Mouse (Mus musculus) A20 (cell line): ENCODE results near the gene Dync2li1.

Source experiments
- DNase-seq: peaks from one replicate; pipeline ENCODE4 v3.0.0-alpha.2; 2011; ENCODE audit warnings: low read depth, low spot score

The Dync2li1 gene

GRCm38 (mm10) chr17:84645894-84646293 lies 19.6 kb downstream of the Dync2li1 start:
- DNase-seq, result no peak

GRCm38 (mm10) chr17:84646477-84646876 lies 20.2 kb downstream of the Dync2li1 start:
- no peak for DNase-seq

- no peak for DNase-seq
Observed at GRCm38 (mm10) chr17:84647630-84648029, 21.3 kb downstream of the Dync2li1 start.

- no peak for DNase-seq
Observed at GRCm38 (mm10) chr17:84650302-84651017, 24.2 kb downstream of the Dync2li1 start.

GRCm38 (mm10) chr17:84653544-84653943 lies 27.2 kb downstream of the Dync2li1 start:
- DNase-seq, result no peak

- no peak for DNase-seq
Observed at GRCm38 (mm10) chr17:84656205-84656604, 29.9 kb downstream of the Dync2li1 start.

DNA sequence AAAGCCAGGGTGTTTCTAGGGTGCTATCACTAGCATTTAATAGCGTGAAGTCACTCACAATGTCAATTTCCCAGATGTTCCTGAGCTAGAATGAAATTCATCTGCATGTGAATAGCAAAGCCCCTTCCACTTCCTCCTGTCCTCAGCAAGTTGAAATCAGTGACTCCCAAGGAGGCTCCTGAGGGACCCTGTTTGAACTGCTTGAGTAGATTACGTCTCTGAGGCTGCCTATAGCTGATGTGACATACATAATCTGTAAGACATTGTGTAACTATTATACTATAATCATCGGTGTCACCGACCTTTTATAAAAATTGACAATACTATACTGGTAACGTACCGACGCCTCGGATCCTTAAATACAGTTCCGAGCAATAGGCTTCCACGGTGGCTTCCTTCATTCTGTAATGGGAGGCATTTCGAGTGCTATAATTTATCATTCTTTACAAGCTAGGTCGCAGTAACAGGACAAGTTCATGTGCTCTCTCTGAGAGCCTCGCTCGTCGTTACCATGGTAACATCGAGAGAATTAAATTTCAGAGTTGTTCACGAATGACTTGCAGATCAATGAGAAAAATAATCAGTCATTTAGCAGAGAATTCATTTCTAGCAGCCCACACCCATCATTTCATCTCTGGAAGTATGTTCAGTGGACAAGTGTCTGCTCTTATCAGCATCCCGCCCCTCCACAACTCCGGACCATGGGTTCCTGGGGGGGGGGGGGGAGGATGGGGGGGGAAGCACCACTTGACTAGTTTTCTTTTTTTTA lies 30.5 kb downstream of the Dync2li1 start:
- DNase-seq, result no peak

- no peak for DNase-seq
Observed at GRCm38 (mm10) chr17:84657422-84657732, 31.1 kb downstream of the Dync2li1 start.

- no peak for DNase-seq
Observed at GRCm38 (mm10) chr17:84657782-84658181, 31.5 kb downstream of the Dync2li1 start.

DNA sequence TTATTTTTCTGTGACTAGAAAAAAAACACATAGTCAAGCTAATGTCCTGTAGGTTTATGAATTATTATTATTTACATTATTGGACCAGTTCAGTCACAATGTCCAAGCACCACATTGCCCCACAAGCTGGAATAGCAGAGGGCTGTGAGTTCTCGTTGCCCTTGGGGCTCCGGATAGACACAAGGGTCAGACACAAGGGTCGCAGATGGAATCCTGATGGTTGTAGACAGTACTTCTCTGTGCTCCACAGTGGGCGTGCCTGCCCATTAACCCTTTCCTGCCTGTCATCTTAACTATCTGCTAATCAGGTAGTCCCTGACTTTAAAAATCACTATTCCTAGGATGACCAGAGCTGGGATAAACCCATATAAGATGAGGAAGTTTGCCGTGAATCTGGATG lies 31.9 kb downstream of the Dync2li1 start:
- no peak for DNase-seq

- DNase-seq, result no peak
Observed at GRCm38 (mm10) chr17:84658951-84659350, 32.7 kb downstream of the Dync2li1 start.

DNA sequence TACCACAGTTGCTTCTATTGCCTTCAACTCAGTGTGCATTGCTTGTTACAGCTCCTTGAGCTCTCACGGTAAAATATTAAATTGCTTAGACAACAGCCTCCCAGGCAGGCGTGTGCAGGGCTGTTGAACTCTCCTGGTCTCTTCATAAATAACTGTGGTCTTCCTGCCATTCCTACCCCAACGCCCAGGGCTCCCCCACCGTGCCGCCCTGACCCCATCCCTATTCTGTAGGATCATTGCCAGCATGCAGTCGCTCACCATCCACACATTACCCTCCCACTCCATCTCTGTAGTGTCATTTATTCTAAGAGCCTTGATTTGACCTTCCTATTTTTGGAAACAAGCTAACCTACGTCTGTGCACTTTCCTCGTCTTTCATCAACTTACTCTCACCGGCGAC lies 38.8 kb downstream of the Dync2li1 start:
- DNase-seq, result no peak

GRCm38 (mm10) chr17:84665691-84666090 lies 39.4 kb downstream of the Dync2li1 start:
- no peak for DNase-seq

GRCm38 (mm10) chr17:84667848-84668247 lies 41.6 kb downstream of the Dync2li1 start:
- DNase-seq, result no peak

DNA sequence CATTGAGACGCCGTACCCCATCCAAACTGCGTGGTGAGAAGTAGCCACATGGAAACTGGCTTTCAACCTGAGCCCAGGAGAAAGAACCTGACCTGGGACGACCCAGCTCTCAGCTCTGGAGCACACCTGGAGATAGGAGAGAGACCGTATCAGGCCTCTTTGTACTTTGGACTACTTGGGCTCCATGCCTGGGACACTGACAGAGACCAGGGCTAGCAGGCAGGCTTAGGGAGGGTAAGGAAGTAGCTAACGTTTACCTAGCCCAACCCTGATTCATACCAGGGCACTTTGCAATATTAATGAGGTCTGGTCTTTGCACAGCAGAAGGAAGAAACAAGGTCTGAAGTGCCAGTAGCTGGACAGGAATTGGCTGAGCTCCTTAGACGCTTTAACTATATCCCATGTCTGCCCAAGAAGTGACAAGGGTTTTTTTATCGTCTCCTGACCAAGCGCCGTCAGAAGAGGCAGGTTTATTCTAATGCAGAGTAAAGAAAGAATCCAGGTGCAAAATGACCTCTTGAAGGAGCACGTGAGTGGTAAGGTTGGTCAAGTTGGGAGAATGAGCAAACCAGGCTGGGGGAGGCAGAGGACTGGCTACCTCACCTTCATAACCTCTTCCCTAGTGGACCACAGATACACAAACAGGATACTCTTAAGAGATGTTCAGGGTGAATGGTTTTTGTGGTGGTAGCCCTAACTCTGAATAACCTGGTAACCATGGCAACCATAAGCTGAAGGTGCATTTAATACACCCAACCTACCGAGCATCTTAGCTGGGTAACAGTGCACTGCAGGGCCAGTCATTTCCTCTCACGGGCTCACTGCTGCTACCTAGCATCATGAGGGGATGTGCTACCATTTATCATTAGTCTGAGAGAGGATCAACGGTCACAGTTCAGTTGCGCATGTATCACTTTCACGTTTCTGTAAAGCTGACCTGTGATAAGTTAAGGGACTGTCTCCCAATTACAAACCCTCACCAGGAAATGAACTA lies 46.4 kb downstream of the Dync2li1 start:
- peak; percentile 9 for DNase-seq

- no peak for DNase-seq
Observed at GRCm38 (mm10) chr17:84674048-84674447, 47.8 kb downstream of the Dync2li1 start.

- DNase-seq, result no peak
Observed at GRCm38 (mm10) chr17:84675204-84675603, 48.9 kb downstream of the Dync2li1 start.

DNA sequence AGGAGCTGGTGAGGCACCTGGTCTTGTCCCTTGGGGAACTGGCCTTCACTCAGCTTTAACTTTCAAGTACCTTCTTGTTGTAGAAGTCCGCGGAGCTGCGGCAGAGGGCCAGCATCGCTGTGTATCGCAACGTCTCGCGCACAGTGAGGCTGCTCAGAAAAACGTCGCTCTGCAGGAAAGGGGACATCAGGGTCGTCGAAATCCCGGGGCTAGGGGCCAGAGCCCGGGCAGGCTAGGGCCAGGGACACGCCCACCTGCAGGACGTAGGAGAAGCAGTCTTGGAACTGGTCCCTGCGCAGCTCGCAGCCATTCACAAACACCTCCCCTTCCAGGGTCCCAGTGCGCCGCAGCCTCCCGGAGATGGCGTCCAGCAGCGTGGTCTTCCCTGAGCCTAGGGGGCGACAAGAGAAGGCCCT lies 49.7 kb downstream of the Dync2li1 start, which contains the start of gene Abcg8:
TSS of gene Abcg8 (plus strand) at position 352 of the 416 bp plus-strand sequence.
- no peak for DNase-seq

- DNase-seq, result no peak
Observed at GRCm38 (mm10) chr17:84677595-84677994, 51.3 kb downstream of the Dync2li1 start.

- no peak for DNase-seq
Observed at GRCm38 (mm10) chr17:84681670-84682069, 55.4 kb downstream of the Dync2li1 start.

- no peak for DNase-seq
Observed at GRCm38 (mm10) chr17:84682734-84683717, 56.7 kb downstream of the Dync2li1 start, which contains the start of gene Abcg5. TSS of gene Abcg5 (minus strand) at chr17:84683011.
